Mouse (Mus musculus): ENCODE results near the gene Mccc1.

Mccc1 gene

DNA sequence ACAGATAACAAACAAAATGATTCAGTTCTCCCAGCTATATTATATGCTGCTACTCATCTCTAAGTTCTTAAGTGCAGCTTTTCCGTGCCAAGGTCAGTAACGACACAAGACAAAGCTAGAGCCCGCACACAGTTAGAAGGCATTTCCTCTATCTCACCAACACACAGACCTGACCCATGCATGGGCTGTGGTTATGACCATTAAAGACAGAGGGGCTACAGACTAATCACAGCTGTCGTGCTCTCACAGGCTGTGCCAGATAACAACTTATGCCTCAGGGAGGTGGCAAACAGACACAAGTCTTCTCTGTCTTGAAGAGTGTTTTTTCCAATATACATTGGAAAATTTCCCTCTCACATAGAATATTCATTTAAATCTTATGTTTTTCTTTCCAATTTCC is 35.5 kb downstream of the Mccc1 start:
- DNase-seq (ENCODE audit: low spot score in 2 of 2) = no peak

DNA sequence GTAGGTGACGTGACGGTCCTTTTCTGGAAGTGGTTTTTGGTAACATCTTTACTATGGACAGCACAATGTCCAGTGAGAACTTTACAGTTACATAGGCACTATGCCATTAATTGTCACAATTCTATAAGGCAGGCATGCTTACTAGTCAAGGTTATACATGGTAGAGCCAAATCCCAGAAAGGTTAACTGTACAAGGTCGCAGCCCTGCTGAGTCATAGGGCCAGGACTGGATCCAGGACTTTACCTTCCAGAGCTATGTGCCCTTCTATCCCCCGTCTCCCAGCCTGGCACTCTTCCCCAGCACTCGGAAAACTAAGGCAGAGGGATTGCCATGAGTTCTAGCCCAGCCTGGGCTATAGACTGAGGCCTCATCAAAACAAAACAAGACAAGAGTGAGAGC is 36.6 kb downstream of the Mccc1 start:
- no peak for DNase-seq (ENCODE audit: low spot score in 2 of 2)

DNA sequence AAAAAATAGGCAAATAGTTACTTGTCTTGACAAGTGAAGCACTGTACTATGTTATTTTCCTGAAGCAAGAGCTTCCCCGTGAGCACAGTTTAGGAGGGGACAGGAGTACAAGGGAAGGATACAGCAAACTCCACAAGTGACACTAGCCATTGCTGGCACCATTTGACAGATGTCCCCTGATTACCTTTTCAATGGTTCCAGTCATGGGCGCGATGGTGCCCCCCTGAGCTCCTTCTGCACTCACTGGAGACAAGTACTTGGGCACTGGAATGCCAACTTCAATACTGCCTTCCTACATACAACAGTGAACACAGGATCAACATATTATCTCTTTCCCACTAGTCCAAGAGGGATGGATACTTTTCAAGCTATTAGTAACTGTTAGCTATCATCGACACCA is 37.1 kb downstream of the Mccc1 start:
- no peak for DNase-seq (ENCODE audit: low spot score in 2 of 2)

DNA sequence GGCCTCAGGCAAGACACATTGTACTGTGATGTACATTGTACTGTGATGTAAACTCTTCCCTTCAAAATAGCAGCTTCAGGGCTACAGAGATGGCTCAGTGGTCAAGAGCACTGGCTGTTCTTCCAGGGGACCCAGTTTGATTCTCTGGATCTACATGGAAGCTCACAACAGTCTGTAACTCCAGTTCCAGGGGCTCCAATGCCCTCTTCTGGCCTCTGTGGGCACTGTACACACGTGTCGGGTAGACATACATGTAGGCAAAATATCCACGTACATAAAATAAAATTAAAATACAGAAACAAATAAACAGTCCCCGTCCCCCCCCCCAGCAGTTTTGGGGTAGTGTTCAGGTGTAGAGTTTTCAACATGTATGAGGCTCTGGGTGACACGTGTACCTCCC is 37.5 kb downstream of the Mccc1 start:
- DNase-seq (ENCODE audit: low spot score in 2 of 2) = peak in 1 of 2 experiments; percentile 32

DNA sequence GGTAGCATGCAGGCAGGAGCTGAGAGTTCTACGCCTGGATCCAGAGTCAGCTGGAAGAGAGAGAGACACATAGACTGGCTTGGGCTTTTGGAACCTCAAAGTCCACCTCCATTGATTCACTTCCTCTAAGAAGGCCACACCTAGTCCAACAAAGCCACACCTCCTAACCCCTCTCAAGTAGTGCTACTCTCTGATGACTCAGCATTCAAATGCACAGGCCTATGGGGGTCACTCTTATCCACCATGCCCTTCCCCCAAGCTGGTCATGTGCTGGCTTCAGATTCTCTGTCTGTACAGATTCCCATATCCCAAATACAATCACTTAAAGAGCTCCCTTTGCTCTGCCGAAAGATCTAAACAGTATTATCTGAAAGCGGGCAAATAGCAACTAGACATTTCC is 43.2 kb downstream of the Mccc1 start:
- DNase-seq (ENCODE audit: low spot score in 2 of 2) = no peak

DNA sequence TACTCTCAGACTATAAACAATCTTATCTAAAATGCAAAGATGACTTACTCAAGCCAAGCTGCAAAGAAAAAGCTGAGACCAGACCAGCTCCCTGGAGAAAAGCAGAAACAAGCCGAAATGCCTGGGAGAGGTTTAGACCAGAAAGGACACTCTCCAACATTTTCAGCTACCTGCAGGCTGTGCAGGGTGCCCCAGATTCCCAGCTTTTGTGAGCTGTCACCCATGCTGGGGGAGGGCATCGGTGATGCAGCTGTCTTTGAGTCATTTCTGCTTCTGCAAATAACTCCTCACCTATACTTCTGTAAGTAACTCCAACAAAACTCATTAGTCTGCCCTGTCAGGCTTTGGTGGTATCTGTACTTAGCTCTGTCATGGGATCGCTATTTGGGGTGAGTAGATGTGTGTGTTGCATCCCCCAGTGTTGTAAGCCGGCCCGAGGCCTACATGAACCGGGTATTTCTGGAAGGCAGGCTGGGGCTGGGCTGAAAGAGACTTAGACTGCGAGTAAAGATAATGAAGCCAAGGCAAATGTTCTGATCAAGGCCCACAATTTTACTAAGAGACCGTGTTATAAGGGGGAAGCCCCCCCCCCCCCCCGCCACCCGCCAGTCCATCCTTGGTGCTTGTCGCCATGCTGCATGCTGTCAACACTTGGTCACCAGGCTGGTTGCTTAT is 45.4 kb downstream of the Mccc1 start:
- no peak for DNase-seq (ENCODE audit: low spot score in 2 of 2)

DNA sequence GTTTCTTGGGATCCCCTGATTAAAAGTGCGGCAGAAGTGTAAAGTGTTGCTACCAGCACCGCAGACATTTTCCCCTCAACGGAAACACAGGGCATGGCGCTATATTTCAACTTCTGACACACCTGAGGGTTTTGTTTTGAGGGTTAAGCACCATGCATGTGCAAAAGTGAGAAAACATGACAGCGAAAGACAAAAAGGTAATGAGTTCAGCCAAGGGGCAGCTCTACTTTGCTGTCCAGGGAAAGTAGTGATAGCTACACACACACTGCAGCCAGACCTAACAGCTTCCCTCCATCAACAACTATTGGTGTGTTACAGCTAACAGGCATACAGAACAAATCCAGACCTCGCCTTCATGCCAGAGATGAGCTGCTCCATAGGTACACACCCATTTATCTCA is 46.7 kb downstream of the Mccc1 start:
- DNase-seq (ENCODE audit: low spot score in 2 of 2) = no peak

DNA sequence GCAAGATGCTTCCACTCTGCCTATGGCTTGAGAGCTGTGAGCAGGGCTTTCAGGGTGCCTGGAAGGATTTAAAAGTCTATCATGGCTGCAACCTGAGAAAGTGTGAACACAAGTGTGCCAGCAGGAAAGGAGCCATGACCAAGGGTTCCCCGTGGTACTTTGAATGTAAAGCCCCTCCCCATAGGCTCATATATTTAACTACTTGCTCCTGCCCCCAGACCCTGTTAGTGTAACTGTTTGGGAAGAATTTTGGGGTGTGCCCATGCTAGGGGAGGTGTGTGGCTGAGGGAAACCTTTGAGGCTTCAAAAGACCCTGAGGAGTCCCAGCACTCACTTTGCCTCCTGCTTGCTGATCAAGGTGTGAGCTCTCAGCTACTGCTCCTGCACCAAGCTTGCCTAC is 47.3 kb downstream of the Mccc1 start:
- DNase-seq (ENCODE audit: low spot score in 2 of 2) = no peak

DNA sequence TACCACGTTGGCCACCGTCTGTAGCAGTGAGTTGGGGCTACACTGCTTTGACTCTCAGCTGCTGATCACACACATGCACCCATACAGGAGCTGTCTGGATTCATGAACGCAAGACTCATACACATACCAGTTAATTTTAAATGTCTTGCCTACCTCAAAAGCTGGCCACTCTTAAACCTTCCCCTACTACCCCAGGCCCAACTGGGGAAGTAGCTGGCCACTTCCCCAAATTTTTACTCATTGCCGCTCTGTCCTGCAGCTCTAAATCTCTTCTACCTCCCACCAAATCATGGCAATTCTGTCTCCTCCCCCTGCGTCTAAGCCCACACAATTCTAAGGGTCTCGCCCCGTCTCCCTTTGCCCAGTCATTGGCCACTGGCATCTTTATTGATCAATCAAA is 52.3 kb downstream of the Mccc1 start:
- no peak for DNase-seq (ENCODE audit: low spot score in 2 of 2)

DNA sequence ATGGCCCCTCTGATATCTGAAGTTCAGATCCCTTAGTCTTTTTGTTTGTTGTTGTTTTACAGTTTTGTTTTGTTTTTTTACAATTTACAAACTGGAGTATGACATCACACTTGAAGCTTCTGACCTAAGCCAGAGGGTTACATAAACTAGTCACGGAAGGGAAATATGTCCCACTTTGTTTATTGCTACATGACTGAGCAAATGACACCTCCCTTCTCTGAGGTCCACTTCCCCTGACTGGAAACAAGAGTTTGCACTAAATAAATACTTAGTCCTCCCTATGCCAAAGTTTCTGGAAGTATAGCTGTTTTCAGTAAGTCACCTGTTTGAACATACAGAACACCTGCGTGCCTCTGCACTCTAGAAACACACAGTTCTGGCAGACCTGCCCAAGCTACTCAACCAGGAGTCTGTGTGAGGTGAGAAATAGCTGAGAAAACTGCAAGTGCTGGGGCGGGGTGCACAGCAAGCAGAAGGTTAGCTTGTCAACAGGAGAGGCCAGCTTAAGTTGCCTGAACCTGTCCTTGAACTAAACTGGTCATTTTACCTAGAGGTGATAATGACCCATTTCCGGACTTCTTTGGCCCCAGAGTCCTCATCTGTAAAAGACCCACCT is 59.9 kb downstream of the Mccc1 start:
- no peak for DNase-seq (ENCODE audit: low spot score in 2 of 2)

DNA sequence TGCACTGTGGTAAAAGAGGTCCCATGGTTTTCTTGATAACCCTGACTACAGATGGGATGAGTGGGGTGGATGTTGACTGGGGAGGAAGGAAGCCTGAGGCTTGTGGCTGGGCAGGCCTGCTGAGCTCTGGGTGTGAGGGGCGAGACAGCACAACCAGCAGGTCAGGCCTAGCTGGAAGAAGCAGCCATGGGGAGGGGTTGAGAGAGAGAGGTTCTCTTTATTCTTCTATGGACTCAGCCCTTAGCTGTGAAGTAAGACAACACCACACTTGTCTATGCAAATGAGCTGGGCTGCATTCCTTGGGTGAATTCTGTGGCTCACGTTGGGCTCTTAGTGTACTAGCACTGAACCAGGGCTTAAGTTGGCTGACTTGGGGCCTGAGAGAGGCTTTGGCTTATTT is 60.4 kb downstream of the Mccc1 start:
- no peak for DNase-seq (ENCODE audit: low spot score in 2 of 2)

DNA sequence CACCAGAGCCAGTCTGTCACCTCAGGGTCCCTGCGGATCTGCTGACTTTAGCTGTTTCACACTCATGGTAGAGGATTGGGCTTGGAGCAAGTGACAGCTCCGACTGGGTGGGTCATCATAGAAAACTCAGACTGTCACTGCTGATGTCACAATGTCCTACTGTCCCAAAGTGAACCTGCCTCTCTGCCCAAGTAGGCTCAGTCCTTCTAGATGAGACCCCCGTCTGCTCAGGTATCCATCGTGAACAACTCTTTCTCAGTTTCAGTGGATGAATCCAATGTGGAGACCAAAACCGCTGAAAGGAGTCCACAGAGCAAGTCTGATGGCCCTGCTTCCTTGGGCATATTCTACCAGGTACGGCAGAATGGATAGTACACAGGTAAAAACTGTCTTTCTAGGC is 63.1 kb downstream of the Mccc1 start, which contains the start of gene Dcun1d1:
TSS of gene Dcun1d1 (minus strand) at position 101 of the 400 bp plus-strand sequence.
- DNase-seq (ENCODE audit: low spot score in 2 of 2) = no peak

DNA sequence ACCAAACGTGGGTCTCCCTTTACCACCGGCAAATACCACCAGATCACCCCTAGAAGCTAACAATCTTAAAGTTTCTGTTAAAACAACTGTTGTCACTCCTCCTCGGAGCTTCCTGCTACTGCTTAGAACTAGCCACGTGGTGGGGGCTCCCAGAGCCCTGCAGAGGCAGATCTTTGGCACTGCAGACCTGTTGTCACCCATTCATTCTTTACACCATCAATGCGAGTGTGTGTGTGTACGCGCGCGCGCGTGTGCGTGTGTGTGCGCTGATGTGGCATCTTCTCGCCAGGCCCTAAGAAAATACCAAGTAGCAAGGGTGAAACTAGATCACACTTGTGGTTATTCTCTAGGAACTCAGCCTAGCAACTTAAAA is 67.1 kb downstream of the Mccc1 start:
- peak in 1 of 2 experiments; percentile 59 for DNase-seq (ENCODE audit: low spot score in 2 of 2)

DNA sequence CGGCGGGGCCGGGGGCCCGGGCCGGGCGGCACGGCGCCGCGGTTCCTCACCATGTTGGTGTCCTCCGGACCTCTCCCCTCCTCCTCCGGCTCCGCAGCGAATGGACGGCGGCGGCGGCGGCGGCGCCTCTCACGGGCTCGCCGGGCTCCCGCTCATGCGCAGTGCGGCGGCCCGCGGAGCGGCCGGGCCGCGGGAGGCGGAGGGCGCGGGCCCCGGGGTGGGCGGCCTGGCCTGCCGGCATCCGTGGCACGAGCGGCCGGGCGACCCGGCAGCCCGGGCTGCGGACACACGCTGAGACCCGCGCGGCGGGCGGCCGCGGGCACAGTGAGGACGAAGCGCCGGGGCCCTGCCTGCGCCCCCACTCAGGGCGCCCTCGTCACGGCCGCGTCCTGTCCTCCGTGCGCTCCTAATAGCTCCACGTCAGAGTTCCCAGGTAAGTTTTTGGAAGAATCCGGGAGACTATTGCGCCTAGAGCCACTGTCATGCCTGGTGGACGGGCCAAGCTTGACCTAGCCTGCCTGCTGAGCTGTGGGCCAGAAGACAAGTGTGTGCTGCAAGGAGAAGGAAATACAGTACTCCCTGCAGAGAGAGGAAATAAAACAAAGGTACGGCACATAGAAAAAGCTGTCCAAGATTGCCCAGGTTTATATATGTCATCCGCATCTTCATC is 67.6 kb downstream of the Mccc1 start:
- DNase-seq (ENCODE audit: low spot score in 2 of 2) = peak; percentile 83 to 85

DNA sequence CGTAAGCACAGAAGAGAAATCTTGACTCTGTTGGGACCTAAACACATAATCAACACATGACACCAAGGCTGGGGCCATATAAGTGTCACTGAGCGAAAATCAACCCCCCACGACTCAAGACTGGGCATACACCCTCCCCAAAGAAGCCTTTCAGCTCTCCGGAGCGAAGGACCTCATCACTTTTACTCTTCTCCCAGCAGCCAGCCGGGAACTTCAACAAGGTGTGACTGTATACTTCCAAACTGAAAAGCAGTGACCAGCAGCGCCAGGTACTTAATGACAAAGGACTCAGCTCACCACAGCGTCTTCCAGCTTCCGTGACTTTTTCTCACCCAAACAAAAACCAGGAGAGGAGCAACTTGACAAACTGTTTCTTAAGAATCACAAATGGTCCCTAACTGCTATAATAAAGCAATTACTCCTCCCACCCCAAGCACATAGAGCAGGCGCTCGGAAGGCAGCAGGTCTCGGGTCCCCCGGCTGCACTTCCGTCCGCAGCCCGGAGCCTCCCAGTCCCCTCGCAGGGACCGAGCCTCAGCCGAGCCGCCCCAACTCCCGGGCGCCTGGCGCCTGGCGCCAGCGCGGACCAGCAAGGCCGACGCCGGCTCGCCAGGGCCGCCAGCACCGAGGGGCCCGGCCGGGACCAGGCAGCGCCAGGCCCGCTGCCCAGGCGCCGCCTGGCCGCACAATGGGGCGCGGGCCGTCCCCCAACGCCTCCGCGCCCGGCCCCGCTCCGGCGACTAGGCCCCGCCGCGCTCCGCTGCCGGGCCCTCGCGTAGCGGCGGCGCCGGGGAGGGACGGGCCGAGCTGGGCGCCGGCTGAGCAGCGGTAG is 68.4 kb downstream of the Mccc1 start:
- peak; percentile 72 to 79 for DNase-seq (ENCODE audit: low spot score in 2 of 2)

DNA sequence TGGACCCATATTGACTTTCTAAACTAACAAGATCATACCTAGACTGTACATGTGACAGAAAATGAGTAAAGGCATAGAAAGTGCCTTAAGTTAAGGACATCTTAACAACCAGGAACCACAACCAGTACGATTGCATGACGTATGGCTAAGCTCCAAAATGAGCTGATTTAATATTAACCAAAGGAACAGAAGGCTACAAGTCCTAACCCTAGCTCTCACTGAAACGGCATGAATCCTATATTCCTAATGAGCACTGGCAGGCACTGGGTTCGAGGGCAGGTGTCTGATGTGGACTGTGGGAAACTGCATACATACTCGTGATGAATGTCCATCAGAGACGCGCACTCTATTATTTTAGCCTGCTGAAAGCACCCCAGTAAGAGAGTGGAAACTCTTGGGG is 69.1 kb downstream of the Mccc1 start:
- DNase-seq (ENCODE audit: low spot score in 2 of 2) = peak in 1 of 2 experiments; percentile 51

DNA sequence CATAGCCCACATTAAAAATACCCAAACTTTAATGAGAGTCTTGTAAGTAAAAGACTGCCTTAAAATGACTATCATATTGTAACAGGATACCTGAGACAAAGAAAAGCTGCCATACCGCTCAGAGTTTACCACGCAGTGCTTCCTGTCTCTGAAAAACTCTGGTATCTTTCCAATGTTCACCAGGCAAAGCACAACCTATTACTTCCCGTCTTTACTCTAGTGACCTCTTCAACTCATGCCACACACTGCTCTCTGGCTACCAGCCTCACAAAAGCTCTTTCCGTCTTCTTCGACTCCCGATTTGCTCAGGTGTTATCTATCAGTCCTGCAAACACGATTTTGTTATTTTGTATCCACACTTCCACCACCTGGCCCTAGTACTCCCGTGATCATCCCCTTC is 70.6 kb downstream of the Mccc1 start:
- DNase-seq (ENCODE audit: low spot score in 2 of 2) = no peak

DNA sequence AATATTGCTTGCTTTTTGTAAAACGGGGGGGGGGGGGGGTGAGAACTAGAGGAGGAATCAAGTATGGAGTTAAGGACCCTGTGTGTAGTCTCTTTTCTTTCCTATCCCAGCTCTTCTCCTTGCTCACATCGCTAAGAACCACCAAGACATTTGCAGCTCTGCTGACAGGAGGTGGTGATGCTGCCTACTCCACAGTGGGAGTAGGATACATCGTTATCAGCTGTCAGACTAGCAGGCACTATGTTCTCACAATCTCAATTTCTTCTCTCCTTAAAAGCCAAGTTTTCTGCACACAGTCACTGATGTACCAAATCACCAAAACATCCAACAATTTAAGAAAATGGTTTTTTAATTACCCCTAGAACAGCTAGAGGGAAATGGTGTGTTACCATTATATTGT is 71.1 kb downstream of the Mccc1 start:
- no peak for DNase-seq (ENCODE audit: low spot score in 2 of 2)

DNA sequence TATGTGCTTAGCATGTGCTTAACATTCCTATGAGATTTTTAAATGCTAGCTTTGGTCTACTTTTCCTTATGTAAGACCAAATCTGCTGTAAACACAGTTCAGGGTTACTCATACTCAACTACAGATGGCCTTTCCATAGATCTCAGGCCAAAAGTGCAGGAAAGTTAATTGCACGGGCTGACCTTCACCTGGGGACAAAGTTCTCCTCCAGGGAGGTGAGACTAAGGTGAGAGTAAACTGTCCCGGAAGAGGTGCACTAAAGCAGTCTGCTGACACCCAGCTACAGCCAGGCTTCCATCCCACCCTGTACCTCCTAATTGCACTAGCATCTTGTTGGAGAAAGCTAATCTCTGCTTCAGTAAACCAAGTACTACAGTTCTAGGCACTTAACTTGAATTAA is 74.6 kb downstream of the Mccc1 start:
- no peak for DNase-seq (ENCODE audit: low spot score in 2 of 2)

DNA sequence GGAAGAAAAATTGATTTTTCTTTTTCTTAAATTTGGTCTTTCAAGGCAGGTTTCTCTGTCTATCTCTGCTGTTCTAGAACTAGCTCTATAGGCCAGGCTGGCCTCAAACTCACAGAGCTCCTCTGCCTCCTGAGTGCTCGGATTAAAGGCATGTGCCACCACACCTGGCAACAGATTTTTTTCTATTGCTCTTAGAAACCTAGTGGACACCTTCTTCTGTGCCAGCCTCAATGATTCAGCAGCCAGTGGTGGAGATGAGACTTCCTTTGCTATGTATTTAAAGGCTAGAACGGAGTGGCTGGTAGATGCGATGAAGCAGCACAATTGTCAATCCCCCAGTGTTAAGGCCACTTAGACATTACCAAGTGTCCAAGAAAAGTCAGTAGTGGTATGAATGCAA is 76.5 kb downstream of the Mccc1 start:
- DNase-seq (ENCODE audit: low spot score in 2 of 2) = peak; percentile 42 to 72

DNA sequence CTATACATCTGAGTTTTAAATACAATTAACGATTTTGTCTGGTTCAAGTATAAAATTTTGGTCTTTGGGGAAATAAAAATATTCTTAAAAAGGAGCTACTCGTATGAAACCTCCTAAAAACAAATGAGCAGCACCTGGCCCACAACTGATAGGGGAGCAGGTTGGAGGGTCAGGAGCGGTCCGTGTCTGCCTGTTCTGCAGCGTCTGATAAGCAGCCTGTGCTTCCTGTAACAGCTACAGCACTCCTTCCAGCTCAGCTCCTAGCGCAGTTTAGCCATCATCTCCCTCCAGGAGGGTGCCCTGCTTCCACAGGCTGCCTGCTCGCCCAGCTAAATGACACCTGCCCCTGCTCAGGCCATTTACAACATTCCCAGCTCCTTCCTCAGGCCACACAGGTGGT is 77.0 kb downstream of the Mccc1 start:
- peak; percentile 73 to 81 for DNase-seq (ENCODE audit: low spot score in 2 of 2)

DNA sequence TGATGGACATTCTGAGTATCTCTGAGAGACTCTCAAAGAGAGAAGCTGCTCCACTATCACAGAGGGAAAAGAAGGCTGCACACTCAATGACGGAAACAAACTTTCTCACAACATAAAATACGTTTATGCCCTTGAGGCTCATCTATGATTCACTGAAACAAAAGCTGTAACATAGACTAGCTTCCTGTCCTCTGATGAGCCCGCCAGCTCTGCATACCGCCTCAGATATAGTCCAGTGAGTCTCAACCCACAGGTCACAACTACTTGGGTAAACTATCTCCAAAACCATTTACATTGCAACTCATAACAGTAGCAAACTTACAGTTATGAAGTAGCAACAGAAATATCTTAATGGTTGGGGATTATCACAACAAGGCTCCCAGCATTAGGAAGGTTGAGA is 78.0 kb downstream of the Mccc1 start:
- DNase-seq (ENCODE audit: low spot score in 2 of 2) = peak; percentile 30 to 31

Measured in spleen, postnatal 10 days (tissue).